Mouse (Mus musculus) bone marrow, adult 2 months (tissue): ENCODE data around the gene Auts2.

Source experiments
- CTCF ChIP-seq: fragments of 200-500 bp; IDR thresholded peaks from 2 replicates; pipeline ENCODE4 v1.5.1; 2011; ENCODE audit warnings: low read length, control low read depth; ENCODE audit not compliant: control insufficient read depth, insufficient read depth
- POLR2A ChIP-seq: fragments of 200-500 bp; IDR thresholded peaks from 2 replicates; pipeline ENCODE4 v1.6.1; 2011; ENCODE audit warnings: low read depth, mild to moderate bottlenecking, control low read depth, low read length, borderline replicate concordance; ENCODE audit not compliant: control insufficient read depth

DNA sequence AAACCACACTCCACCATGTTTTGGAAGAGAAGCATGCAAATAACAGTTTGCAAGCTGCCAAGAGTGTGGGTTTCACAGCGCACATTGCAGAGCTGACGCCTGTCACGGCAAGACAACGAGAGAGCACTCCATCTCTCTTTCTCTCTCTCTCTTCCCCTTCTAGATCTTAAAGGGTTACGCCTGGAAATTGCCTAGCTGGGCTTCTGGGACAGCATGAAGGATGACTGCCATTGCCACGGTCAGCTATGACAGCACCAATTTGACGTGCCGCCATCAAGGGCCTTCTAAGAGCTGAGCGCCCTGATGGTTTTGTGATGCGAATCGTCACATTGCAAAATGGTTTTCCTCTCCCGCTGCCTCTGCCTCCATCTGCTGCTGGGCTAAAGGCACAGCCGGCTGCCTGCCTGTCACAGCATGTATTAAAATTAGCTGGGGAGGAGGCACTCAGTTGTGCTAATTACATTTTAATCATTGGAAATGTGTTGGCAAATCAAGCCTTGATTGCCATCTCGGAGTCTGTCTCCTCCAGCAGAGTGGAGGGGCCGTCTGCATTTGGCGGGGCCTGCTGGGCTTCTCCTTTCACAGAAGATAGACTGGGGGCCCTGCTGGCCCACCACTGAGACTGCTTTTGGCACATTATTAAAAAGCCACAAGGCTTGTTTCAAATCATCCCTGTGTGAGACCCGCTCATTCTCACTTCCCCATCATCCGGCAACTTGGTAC is 748.6 kb downstream of the Auts2 start:
- TF ChIP-seq CTCF, result no peak
- no peak for TF ChIP-seq POLR2A
